Mouse (Mus musculus) hindbrain, embryonic 11.5 days (tissue): ENCODE measurements around the gene Gm45799. TPM values are rescaled to one million over a fixed set of nuclear protein-coding genes. Genes with fewer than 3 reads are reported as not detected.
A peak's percentile ranks its signal among the peaks of the same experiment; 100 is the strongest.

ENCODE experiments used
- ATAC-seq: fragments of 200-750 bp; cut with Nextera tagmentation; 2 replicates; pipeline ENCODE4 v1.8.0; 2017; ENCODE audit warnings: mild to moderate bottlenecking, moderate TSS enrichment, moderate library complexity; ENCODE audit not compliant: low FRiP score
- DNase-seq: peaks from one replicate; pipeline ENCODE4 v3.0.0-alpha.2; 2015; ENCODE audit warnings: low spot score
- H3K27ac ChIP-seq: fragments of 300-500 bp; sonication (generic); 2 replicates; pipeline ENCODE4 v1.5.1; 2014; ENCODE audit warnings: mild to moderate bottlenecking, low read depth, low read length
- H3K27me3 ChIP-seq: fragments of 300-500 bp; sonication (generic); 2 replicates; pipeline ENCODE4 v1.6.1; 2014; ENCODE audit warnings: mild to moderate bottlenecking, low read length, moderate library complexity, mixed read lengths; ENCODE audit not compliant: control insufficient read depth, insufficient read depth
- H3K36me3 ChIP-seq: fragments of 300-500 bp; sonication (generic); 2 replicates; pipeline ENCODE4 v1.6.1; 2014; ENCODE audit warnings: mild to moderate bottlenecking, low read length, moderate library complexity, mixed read lengths; ENCODE audit not compliant: control insufficient read depth, insufficient read depth
- H3K4me1 ChIP-seq: fragments of 300-500 bp; sonication (generic); replicated peaks from 2 replicates; pipeline ENCODE4 v1.6.1; 2014; ENCODE audit warnings: low read length, mixed read lengths; ENCODE audit not compliant: control insufficient read depth, insufficient read depth
- H3K4me2 ChIP-seq: fragments of 300-500 bp; sonication (generic); replicated peaks from 2 replicates; pipeline ENCODE4 v1.6.1; 2014; ENCODE audit warnings: mild to moderate bottlenecking, low read depth, low read length
- H3K4me3 ChIP-seq: fragments of 300-500 bp; sonication (generic); 2 replicates; pipeline ENCODE4 v1.5.1; 2014; ENCODE audit warnings: low read depth, low read length
- H3K9ac ChIP-seq: fragments of 300-500 bp; sonication (generic); 2 replicates; pipeline ENCODE4 v1.6.1; 2014; ENCODE audit warnings: low read depth, low read length
- H3K9me3 ChIP-seq: fragments of 300-500 bp; sonication (generic); 2 replicates; pipeline ENCODE4 v1.6.1; 2016; ENCODE audit warnings: low read length; ENCODE audit not compliant: control insufficient read depth
- WGBS: fragments of 180-500 bp; shearing (Covaris S2); extraction: QIAGEN DNeasy Blood & Tissue Kit; methylation state at CpG from one replicate; pipeline ENCODE4 v1.1.7; 2014; 5-methylcytosine and 5-hydroxymethylcytosine counted together
- polyA plus RNA-seq: library from polyadenylated mRNA; unstranded; fragments of >200 nt; fragmentation: Nextera tagmentation; extraction: Ambion mirVana; gene quantifications from 2 replicates; pipeline ENCODE4 v1.2.1, GENCODE M21; 2014

Gene Gm45799
- polyA plus RNA-seq, 1 experiment from 2014 or later: 10.2 TPM

DNA sequence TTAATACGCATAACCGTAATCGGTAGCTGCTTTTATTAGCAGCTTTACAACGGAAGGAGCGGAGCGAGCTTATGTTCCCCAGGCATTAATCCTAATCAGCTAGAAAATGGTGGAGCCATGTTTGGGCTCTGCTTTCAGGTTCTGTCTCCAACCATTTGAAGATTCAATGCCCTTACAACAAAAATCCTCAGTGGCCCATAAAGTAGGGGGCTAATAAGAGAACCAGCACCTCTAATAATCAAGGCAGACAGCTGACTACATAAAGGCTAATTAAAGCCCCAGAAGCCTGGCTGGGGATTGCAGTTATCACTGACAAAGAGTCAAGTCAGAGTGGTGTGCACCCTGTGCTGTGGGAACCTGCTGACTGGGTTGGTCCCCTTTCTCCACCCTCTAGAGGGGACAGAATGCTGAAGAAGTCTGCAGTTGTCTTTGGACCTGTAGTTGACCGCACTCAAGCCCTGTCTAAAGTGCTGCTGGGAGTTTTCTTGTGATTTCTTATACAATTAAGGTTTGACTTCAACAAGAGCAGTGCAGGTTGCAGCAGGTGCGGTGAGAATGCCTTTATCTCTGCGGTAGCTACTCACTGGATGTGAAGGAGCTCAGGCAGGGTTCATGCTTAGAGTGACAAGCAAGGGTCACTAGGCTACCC is 6.0 kb upstream of the Gm45799 start:
- Histone ChIP-seq H3K27ac (no peak overlapping the region), H3K9ac (no peak overlapping the region; the same call in 1 of the 2 replicates), H3K4me2 (no peak overlapping the region; the same call in 1 of the 2 replicates), H3K4me1 (peaks cover 3% of the 10 kb centered on the region), H3K27me3 (no peaks in the 10 kb centered on the region), H3K4me3 (no peak overlapping the region; the same call in 1 of the 2 replicates), H3K9me3 (no peaks in the 10 kb centered on the region), H3K36me3 (no peaks in the 10 kb centered on the region)
- DNase-seq: peak; percentile 5
- no peak for ATAC-seq
- 62% methylated on average over 9 of the region's 9 CpGs for WGBS

DNA sequence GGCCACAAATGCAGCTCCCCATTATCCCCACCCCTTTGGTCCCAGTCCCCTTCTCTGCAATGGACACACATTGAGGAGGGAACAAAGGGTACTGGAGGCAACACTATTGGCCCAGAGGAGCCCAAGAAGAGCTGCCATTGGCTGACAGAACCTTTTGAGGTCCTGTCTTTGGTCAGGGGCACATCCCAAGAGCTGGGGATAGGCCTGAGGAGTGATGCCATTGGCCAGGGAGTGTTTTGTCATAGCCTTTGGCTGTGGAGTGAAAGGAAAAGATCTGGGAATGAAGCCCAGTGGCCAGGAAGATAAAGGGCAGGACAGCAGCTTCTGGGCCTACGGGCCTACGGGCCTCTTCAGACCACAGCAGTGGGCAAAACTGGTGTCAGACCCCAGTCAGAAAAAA is 4.6 kb upstream of the Gm45799 start:
- H3K27me3 ChIP-seq: no peaks in the 10 kb centered on the region
- WGBS: 96% methylated on average over 2 of the region's 2 CpGs
- no peak overlapping the region for H3K4me3 ChIP-seq
- H3K4me2 ChIP-seq: no peak overlapping the region
- peaks cover 6% of the 10 kb centered on the region for H3K4me1 ChIP-seq
- DNase-seq (no peak), ATAC-seq (no peak)
- H3K27ac ChIP-seq: no peak overlapping the region
- no peaks in the 10 kb centered on the region for H3K9me3 ChIP-seq
- no peak overlapping the region for H3K9ac ChIP-seq
- no peaks in the 10 kb centered on the region for H3K36me3 ChIP-seq

DNA sequence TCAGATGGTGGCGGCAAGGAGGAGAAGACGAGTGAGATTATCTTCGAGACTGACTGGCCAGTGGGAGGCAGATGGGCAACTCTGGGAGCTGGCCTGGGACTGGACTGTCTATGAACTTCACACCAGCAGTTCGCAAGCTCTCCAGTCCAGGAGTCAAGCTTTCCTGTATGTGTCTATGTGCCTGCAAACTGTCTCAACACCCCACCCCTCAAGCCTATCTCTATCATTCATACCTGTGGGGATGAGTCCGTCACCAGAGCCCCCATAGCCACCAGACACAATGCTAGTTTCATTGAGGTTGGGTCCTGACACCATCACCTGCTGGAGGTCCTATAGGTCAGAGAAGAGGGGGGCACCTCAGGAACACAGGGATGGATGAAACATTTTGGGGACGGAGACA is 1.6 kb upstream of the Gm45799 start:
- Histone ChIP-seq H3K27me3 (no peaks in the 10 kb centered on the region), H3K4me2 (no peak overlapping the region), H3K4me1 (peaks cover 5% of the 10 kb centered on the region; the same call in 1 of the 2 replicates), H3K27ac (no peak overlapping the region), H3K9ac (no peak overlapping the region), H3K36me3 (no peaks in the 10 kb centered on the region), H3K9me3 (no peaks in the 10 kb centered on the region), H3K4me3 (no peak overlapping the region)
- ATAC-seq (no peak), DNase-seq (no peak)
- 96% methylated on average over 6 of the region's 6 CpGs for WGBS

DNA sequence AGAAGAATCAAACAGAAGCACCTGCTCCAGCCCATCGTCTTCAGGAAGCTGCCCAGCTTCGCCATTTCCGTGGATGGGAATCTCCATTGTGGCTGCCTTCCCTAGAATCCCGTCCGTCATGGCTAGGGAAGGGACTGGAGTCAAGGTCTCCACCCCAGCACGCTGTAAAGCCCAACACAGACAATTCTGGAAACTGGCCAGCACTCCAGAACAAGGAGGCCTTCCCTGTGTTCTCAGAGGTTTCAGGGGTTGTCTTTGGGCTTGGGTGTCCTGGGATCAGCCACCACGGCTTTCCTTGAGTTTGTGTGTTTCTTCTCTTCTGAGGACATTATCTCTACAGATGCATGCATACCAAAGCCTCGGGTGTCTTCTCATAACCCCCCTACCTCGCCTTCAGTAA is 1.0 kb upstream of the Gm45799 start:
- no peak overlapping the region for H3K27ac ChIP-seq
- H3K4me2 ChIP-seq: peak overlapping the region; percentile 82
- no peak overlapping the region for H3K9ac ChIP-seq
- H3K4me3 ChIP-seq: 0 out of 2 replicates have a peak overlapping the region, but pooled peaks have one; percentile 76
- no peaks in the 10 kb centered on the region for H3K36me3 ChIP-seq
- DNase-seq: no peak
- no peaks in the 10 kb centered on the region for H3K9me3 ChIP-seq
- no peak for ATAC-seq
- no peaks in the 10 kb centered on the region for H3K27me3 ChIP-seq
- H3K4me1 ChIP-seq: 0 out of 2 replicates have a peak, but pooled peaks cover 5% of the 10 kb centered on the region
- WGBS: 80% methylated on average over 9 of the region's 9 CpGs

DNA sequence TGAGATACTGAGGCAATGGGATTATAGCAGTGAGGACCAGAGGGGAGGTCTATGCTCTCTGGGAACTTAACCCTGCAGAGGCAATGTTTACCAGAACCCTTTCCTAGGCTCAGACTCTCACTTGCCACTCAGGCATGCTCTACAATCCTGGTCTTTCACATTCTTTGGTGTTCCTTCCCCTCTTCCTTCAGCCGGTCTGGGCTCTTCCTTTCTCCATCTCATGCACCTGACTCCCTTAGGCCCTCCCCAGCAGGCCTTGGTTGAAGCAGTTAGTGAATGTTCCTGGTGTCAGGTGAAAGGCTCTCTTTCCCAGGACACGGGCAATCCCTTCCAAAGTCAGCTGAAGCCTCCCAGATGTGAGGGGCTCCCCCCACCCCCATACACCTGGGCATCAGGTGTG is 596 bp upstream of the Gm45799 start, which contains the start of gene Timm10b:
Gene Timm10b (plus strand): TSS at position 301 of the 400 bp plus-strand sequence.
- DNase-seq (no peak), ATAC-seq (no peak)
- Histone ChIP-seq H3K27me3 (no peaks in the 10 kb centered on the region), H3K4me1 (0 out of 2 replicates have a peak, but pooled peaks cover 5% of the 10 kb centered on the region), H3K27ac (peak within 1 kb of the TSS; percentile 76), H3K9me3 (no peaks in the 10 kb centered on the region), H3K4me2 (peak within 1 kb of the TSS; percentile 95), H3K4me3 (peak within 1 kb of the TSS; percentile 76), H3K9ac (peak within 1 kb of the TSS; percentile 82), H3K36me3 (no peaks in the 10 kb centered on the region)
- 2% methylated on average over 2 of the region's 2 CpGs for WGBS

DNA sequence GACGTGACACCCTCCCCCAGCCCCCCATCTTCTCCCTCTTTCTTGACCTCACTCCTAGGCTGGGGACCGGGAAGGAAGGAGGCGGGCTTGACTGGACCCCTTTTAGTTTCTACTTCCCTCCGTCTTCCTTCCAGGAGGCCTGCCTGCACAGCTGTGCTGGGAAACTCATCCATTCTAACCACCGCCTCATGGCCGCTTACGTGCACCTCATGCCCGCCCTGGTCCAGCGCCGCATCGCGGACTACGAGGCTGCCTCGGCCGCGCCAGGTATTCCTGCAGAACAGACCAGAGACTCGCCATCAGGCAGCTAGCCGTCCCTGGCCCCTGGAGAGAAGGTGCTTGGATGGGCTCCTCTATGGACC is 523 bp downstream of the Gm45799 start:
- ATAC-seq: no peak

DNA sequence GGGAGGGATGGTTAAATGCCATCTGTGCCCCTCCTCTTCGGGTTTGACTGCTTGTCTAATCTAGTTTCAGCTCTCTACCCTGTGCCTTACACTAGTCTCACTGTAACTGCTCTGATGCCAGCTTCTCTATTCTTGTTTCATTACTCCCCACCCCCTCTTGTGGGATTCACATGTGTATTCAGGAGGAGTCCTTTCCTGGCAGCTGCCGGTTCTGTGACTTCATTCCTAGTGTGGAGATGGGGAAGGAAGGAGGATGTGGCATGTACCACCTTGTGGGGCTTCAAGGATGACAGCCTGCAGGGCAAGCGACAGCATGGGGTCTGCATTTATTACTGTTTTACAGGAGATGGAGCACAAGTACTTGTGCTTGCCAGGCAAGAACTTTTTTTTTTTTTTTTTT is 1.6 kb downstream of the Gm45799 start:
- WGBS: 82% methylated on average over 3 of the region's 3 CpGs
- no peaks in the 10 kb centered on the region for H3K36me3 ChIP-seq
- H3K27ac ChIP-seq: no peak overlapping the region
- H3K9me3 ChIP-seq: no peaks in the 10 kb centered on the region
- ATAC-seq (no peak), DNase-seq (no peak)
- H3K9ac ChIP-seq: no peak overlapping the region
- 0 out of 2 replicates have a peak, but pooled peaks cover 5% of the 10 kb centered on the region for H3K4me1 ChIP-seq
- H3K27me3 ChIP-seq: no peaks in the 10 kb centered on the region
- no peak overlapping the region for H3K4me3 ChIP-seq
- no peak overlapping the region for H3K4me2 ChIP-seq

More for the DNA sequence above, 523 bp downstream of the Gm45799 start:
- Histone ChIP-seq H3K27me3 (no peaks in the 10 kb centered on the region), H3K27ac (peak overlapping the region; percentile 76), H3K36me3 (no peaks in the 10 kb centered on the region), H3K4me1 (0 out of 2 replicates have a peak, but pooled peaks cover 5% of the 10 kb centered on the region), H3K4me3 (peak overlapping the region; percentile 76), H3K9ac (peak overlapping the region; percentile 82), H3K4me2 (peak overlapping the region; percentile 95), H3K9me3 (no peaks in the 10 kb centered on the region)
- no peak for DNase-seq
- WGBS: 0% methylated on average over 18 of the region's 18 CpGs

DNA sequence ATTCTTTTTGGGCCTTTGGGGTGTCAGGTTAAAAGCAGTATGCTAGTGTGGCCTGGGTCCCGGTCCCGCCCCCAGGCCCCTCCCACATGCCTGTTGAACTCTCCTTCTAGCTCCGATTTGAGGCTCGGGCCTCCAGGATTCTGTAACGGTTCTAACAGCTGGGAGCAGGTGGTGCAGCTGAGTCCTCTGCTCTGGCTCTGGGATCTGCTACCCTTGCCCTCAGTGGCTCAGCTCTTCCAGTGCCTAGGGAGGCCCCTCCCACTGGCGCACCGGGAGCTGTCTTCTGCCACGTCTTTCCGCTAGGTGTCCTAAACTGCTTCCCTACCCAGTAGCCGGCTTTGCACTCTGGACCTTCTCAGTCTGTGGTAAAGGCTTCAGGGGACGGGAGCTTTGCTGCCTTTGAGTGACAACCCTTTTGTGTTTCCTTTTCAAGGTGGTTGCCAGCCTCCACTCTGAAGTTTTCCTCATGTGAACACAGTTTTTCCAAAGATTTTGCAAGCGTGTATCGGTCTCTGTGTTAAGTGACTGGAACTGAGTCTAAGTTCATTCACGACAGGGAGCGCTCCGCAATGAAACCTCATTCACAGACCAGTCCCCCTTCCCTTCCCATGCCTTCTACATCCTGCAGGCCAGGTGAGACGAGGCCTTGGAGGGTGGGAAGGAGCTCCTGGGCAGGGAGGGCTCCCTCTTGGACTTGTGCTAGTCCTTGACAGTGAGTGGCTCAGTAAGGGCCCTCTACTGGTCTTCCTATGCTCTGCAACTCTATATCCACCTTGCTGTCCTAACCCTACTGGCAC is 10.5 kb downstream of the Gm45799 start, which contains the start of gene Dnhd1:
Gene Dnhd1 (plus strand): TSS at position 189 of the 797 bp plus-strand sequence.
- ATAC-seq: peak; percentile 96
- H3K9ac ChIP-seq: peak within 1 kb of the TSS; percentile 21
- H3K4me3 ChIP-seq: peak within 1 kb of the TSS; percentile 26
- H3K4me2 ChIP-seq: peak within 1 kb of the TSS; percentile 48
- peak; percentile 80 for DNase-seq
- no peaks in the 10 kb centered on the region for H3K9me3 ChIP-seq
- no peaks in the 10 kb centered on the region for H3K27me3 ChIP-seq
- H3K4me1 ChIP-seq: no peaks in the 10 kb centered on the region
- WGBS: 4% methylated on average over 17 of the region's 17 CpGs
- no peaks in the 10 kb centered on the region for H3K36me3 ChIP-seq
- no peak within 1 kb of the TSS for H3K27ac ChIP-seq
